Comparison of ENCODE assay signal across 8 mouse cellular contexts in genomic region chr8:122190349-122191053, GRCm38 (mm10).
DNase-seq lines count a peak whose midpoint lies in the region.

No protein-coding gene starts in this region.

- peak; percentile 17 for DNase-seq in adrenal gland, adult 2 months
- no peak for DNase-seq in adrenal gland, postnatal 25 days
- peak; percentile 78 for DNase-seq in retina, postnatal 1 day
- no peak for DNase-seq in retina, embryonic 14.5 days (ENCODE audit: low spot score)
- DNase-seq in layer of hippocampus, postnatal 36 days = peak; percentile 31 to 41
- DNase-seq in right cerebral cortex, adult 18-20 months = peak; percentile 38
- no peak for DNase-seq in thymus, postnatal 14 days
- DNase-seq in cerebellum, adult 18-20 months = no peak

Comparison
In these comparisons a context has a peak if more than half of its experiments do, and no peak if none do; other contexts are left out.
1. DNase-seq: peak in adrenal gland, adult 2 months (single experiment), retina, postnatal 1 day (single experiment), layer of hippocampus, postnatal 36 days (2 of 2) and right cerebral cortex, adult 18-20 months (single experiment); none in adrenal gland, postnatal 25 days (single experiment), retina, embryonic 14.5 days (single experiment), thymus, postnatal 14 days (single experiment) and cerebellum, adult 18-20 months (0 of 2).